Mouse (Mus musculus) leukemia stem cell, adult 10-12 weeks (primary cell): Measurements from ENCODE around the gene Tollip. TPM values are rescaled to one million over a fixed set of nuclear protein-coding genes. Genes with fewer than 3 reads are reported as not detected.

Source experiments
- polyA plus RNA-seq: library from polyadenylated mRNA; stranded (reverse); fragments of >175 nt; gene quantifications from 2 replicates; pipeline ENCODE4 v1.2.3, GENCODE M21; 2012; ENCODE audit warnings: low replicate concordance

The Tollip gene
- polyA plus RNA-seq, result 57.6 and 72.5 TPM in 2 replicates

DNA sequence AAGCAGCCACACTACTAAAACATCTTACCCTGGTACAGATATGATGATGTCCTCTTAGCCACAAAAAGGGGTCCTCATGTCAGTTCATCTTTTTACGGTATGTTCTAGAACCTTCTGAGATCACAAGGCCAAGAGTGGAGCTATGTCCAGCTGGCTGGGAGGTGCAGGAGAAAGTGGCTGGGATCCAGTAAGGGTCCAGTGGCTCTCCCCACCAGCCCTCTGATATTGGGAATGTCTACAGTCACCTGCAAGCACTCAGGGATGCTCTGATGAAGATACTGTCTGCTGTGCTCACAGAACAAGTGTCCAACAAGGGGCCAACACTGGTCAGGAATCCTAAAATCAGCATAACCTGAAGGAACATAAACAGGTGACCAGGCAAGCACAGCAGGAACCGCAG, at the start of gene Tollip:
Tollip (minus strand) TSS at position 101 of the 400 bp plus-strand sequence.

GRCm38 (mm10) chr7:141948906-141949798, 30.8 kb upstream of the Tollip start, which contains the start of gene Brsk2:
Gene Brsk2 (plus strand): TSS chr7:141949751.

GRCm38 (mm10) chr7:141838779-141839178, 79.5 kb downstream of the Tollip start, which contains the start of gene Muc5b:
Gene Muc5b (plus strand): TSS chr7:141839070.

Other genes starting within 250 kb of the Tollip start
- 0.18 and 0.72 TPM in 2 replicates for gene Muc2, start 228.2 kb downstream of the Tollip start, polyA plus RNA-seq
- gene Muc5ac, start 129.5 kb downstream of the Tollip start, polyA plus RNA-seq, result 0.03 TPM in 1 of 2 replicates, not detected in the other
- not detected in 2 replicates for gene Muc5b, start 79.4 kb downstream of the Tollip start, polyA plus RNA-seq
- not detected in 2 replicates for gene Brsk2, start 31.2 kb upstream of the Tollip start, polyA plus RNA-seq
- 10.0 and 53.1 TPM in 2 replicates for gene Mob2, start 142.6 kb upstream of the Tollip start, polyA plus RNA-seq
- gene Dusp8, start 177.3 kb upstream of the Tollip start, polyA plus RNA-seq, result 14.9 and 17.9 TPM in 2 replicates
- not detected in 2 replicates for gene Gm45618, start 202.2 kb upstream of the Tollip start, polyA plus RNA-seq
- gene Gm39115, start 217.5 kb upstream of the Tollip start, polyA plus RNA-seq, result not detected in 2 replicates
- not detected in 2 replicates for gene Gm45337, start 226.1 kb upstream of the Tollip start, polyA plus RNA-seq
- not detected in 2 replicates for gene Gm29735, start 238.6 kb upstream of the Tollip start, polyA plus RNA-seq
- not detected in 2 replicates for gene Gm4553, start 247.2 kb upstream of the Tollip start, polyA plus RNA-seq